Mouse (Mus musculus): ENCODE results near the gene Inf2.

- TF ChIP-seq CTCF (IDR thresholded peaks at IDR 0.05; ENCODE audit: control insufficient read depth, insufficient read depth, insufficient replicate concordance, low read depth, low read length): no peak; the same call in 1 of the 2 replicates
- peak; percentile 35; the same call in 1 of the 2 replicates for TF ChIP-seq POLR2A (IDR thresholded peaks at IDR 0.05; ENCODE audit: control insufficient read depth, low read depth, low read length)
Observed at GRCm38 (mm10) chr12:112628928-112629721, 40.5 kb downstream of the Inf2 start.
